Mouse (Mus musculus) macrophage (primary cell): ENCODE results near the gene Rgs19. TPM values are rescaled to one million over a fixed set of nuclear protein-coding genes. Genes with fewer than 3 reads are reported as not detected.

Experiments
- H3K27ac ChIP-seq: fragments of 350-480 bp; formaldehyde crosslinking; 2 replicates; pipeline ENCODE4 v1.9.0; 2021
- H3K36me3 ChIP-seq: fragments of 350-480 bp; formaldehyde crosslinking; 2 replicates; pipeline ENCODE4 v1.9.0; 2021; ENCODE audit errors: inconsistent target
- H3K4me3 ChIP-seq: fragments of 350-480 bp; formaldehyde crosslinking; 2 replicates; pipeline ENCODE4 v1.9.0; 2021; ENCODE audit errors: inconsistent target
- H3K79me2 ChIP-seq: fragments of 350-480 bp; formaldehyde crosslinking; 2 replicates; pipeline ENCODE4 v1.9.0; 2021; ENCODE audit errors: inconsistent target
- WGBS: methylation state at CpG from one replicate; pipeline ENCODE4 v1.1.7; 2026; ENCODE audit warnings: inconsistent platforms; ENCODE audit not compliant: missing documents; 5-methylcytosine and 5-hydroxymethylcytosine counted together
- polyA plus RNA-seq: library from polyadenylated mRNA; stranded (reverse); fragments of 250-400 nt; gene quantifications from 3 replicates; pipeline ENCODE4 v1.2.4, GENCODE M21; 2018; ENCODE audit warnings: inconsistent platforms

The Rgs19 gene
- polyA plus RNA-seq, 1 experiment from 2014 or later, result 74.5 TPM

DNA sequence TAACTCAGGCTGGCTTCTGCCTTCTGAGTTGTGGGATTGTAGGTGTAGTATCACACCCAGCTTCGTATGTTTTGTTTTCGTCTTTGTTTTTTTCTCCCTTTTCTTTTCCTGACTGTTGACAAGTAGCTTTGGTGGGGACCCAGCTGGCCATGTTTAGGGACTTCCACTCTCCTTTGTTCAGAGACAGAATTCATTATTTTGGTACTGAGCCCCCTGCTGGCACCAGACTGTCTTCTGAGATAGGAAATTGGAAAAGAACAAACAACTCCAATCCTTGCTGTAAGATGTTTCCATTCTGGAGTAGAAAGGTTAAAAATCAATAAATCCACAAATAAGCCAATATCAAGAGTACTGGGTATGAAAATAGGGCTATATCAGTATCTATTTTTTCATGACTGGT, 17.4 kb downstream of the Rgs19 start:
- Histone ChIP-seq H3K79me2 (no peaks in the 10 kb centered on the region), H3K27ac (no peak overlapping the region), H3K4me3 (no peak overlapping the region), H3K36me3 (no peaks in the 10 kb centered on the region)
- WGBS, result 44% methylated on average over 2 of the region's 2 CpGs

DNA sequence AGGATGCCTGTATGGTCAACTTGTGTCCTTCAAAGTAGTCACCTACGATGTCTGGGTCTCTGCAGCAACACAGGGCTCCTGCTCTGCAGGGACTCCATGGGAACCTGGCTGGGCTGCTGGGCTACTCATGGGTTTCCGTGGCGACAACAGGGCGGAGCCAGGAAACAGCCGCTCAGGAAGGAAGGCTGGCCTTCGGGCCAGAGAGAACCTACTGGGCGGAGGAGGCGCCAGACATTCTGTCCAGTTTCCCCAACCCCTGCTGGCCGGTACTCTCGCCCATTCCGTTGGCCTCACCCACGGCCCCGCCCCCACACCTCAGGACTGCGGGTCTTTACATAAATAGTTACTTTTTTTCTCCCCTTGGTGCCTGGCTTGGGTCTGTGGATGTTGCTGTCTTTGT, 18.3 kb downstream of the Rgs19 start:
- 1% methylated on average over 14 of the region's 14 CpGs for WGBS
- Histone ChIP-seq H3K36me3 (no peaks in the 10 kb centered on the region), H3K4me3 (peak overlapping the region; percentile 9; the same call in 1 of the 2 replicates)

DNA sequence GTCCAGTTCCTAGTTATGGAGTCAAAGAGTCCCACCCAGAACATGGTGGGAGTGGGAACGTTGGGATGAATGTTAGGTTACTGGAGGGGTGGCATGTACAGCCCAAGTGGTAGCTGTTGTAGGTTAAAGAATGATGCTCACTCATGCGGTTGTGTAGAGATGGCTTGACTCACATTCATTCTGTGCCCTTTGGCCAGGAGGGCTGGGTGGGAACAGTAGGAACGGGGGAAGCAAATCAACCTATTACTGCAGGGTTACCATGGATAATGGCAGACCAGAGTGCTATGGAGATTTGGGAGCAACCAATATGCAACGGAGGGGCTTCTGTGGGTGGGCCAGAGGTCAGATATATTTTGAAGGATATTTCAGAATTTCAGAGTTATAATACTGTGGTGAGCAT, 18.8 kb downstream of the Rgs19 start:
- Histone ChIP-seq H3K4me3 (no peak overlapping the region), H3K27ac (no peak overlapping the region), H3K36me3 (no peaks in the 10 kb centered on the region), H3K79me2 (no peaks in the 10 kb centered on the region)
- WGBS, result 86% methylated on average over 4 of the region's 4 CpGs

More for the DNA sequence above, 18.3 kb downstream of the Rgs19 start:
- no peak overlapping the region for H3K27ac ChIP-seq
- H3K79me2 ChIP-seq, result no peaks in the 10 kb centered on the region

DNA sequence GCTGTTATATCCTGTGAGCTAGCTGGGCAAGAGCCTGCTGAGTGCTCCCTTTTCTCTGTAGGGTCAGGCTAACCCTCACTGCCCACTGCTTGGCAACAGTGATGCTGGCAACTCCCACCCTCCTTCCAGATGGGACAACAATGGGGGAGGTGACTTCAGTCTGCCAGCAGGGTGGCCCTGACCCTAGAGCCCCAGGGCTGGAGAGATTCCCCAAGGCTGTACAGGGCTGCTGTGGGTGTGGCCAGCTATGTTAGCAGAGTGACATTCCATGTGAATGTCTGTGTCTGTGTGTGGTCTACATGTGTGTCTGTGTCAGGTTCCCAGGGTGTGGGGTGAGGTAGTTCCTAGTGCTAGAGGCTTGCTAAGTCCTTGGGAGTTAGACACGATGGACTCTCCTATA, 20.3 kb downstream of the Rgs19 start:
- no peaks in the 10 kb centered on the region for H3K79me2 ChIP-seq
- no peak overlapping the region for H3K27ac ChIP-seq
- WGBS, result 100% methylated on average over 1 of the region's 1 CpGs
- H3K4me3 ChIP-seq, result no peak overlapping the region
- no peaks in the 10 kb centered on the region for H3K36me3 ChIP-seq

DNA sequence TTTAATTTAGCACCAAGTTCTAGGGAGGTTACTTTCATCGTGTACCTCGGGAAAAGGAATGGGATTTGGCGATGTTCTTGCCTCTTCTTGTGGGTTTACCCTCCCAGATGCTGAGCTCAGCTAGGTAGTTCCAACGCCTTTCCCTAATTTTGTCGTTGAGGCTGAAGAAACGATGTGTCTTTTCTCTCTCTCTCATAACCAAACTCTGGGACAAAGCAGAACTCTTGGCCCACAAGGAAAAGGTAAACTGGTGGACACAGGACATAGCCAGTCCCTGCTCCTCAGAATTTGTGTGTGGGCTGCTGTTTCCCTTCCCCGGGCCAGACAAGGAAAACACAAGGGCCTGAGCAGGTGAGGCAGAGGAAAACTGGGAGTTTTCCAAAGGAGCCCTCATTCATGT, 21.8 kb downstream of the Rgs19 start:
- WGBS, result 78% methylated on average over 7 of the region's 7 CpGs
- Histone ChIP-seq H3K36me3 (no peaks in the 10 kb centered on the region), H3K27ac (no peak overlapping the region), H3K79me2 (no peaks in the 10 kb centered on the region), H3K4me3 (no peak overlapping the region)

DNA sequence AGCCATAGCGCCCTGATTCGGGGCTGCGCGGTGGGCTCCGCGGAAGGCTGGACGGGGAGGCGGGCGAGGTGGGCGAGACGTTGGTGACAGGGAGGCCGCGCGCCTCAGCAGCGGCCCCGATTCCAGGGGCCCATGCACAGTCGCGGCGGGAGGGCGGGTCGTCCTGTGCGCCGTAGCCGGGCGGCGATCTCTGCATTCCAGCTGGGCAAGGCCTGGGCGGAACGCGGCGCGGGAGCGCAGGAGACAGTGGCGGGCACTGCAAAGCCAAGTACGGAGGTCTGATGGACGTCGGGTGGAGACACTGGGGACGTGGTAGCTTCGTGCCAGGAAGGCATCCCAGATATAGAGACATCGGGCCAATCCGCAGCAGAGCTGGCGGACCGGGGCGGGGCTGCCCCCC, 22.5 kb downstream of the Rgs19 start, which contains the start of gene Sox18:
Gene Sox18, minus strand, starts transcription at position 315 of the 400 bp plus-strand sequence.
- H3K4me3 ChIP-seq, result no peak within 1 kb of the TSS
- WGBS, result 4% methylated on average over 39 of the region's 43 CpGs
- no peaks in the 10 kb centered on the region for H3K36me3 ChIP-seq
- H3K27ac ChIP-seq, result no peak within 1 kb of the TSS
- H3K79me2 ChIP-seq, result no peaks in the 10 kb centered on the region

DNA sequence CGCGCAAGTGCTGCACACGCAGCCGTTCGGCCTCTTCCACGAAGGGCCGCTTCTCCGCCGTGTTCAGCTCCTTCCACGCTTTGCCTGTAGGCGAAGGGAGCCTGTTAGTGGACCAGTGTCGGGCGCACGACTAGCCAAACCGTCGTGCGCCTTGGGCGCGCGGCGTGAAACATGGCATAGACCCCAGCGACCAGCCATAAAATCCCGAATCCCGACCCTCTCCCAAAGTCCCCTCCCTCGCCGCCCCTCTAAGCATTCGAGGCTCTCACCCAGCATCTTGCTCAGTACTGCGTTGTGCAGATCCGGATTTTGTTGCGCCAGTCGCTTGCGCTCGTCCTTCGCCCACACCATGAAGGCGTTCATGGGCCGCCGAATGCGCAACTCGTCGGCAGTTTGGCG, 22.9 kb downstream of the Rgs19 start:
- 2% methylated on average over 41 of the region's 41 CpGs for WGBS
- Histone ChIP-seq H3K36me3 (no peaks in the 10 kb centered on the region), H3K27ac (no peak overlapping the region), H3K79me2 (no peaks in the 10 kb centered on the region), H3K4me3 (no peak overlapping the region)

DNA sequence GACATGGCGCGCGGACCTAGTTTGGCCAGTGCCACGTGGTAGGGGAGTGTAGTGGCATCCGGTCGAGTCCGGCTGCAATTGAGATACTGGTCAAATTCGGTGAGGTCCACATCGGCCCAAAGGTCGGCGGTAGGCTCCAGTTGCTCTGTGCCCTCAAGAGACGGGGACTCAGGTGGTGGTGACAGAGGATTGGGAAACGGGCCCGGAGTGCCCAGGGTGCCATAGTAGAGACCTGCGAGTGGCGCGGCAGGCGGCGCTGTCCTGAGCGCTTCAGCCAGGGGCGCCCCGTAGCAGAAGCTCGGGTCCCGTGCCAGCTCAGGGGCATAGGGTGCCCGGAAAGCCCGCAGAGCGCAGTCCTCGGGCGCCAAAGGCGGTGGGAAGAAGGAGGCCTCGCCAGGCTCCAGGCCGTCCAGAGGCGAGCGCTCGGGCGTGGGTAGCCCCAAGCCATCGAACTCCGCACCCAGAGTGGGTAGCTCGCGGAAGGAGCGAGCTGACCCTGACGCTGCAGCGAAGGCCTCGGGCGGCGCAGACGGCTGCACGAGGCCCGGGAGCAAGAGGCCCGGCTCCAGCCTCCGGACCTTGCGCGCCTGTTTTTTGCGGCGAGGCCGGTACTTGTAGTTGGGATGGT, 23.4 kb downstream of the Rgs19 start:
- Histone ChIP-seq H3K4me3 (no peak overlapping the region), H3K36me3 (no peaks in the 10 kb centered on the region), H3K27ac (no peak overlapping the region), H3K79me2 (no peaks in the 10 kb centered on the region)
- WGBS, result 18% methylated on average over 55 of the region's 56 CpGs

DNA sequence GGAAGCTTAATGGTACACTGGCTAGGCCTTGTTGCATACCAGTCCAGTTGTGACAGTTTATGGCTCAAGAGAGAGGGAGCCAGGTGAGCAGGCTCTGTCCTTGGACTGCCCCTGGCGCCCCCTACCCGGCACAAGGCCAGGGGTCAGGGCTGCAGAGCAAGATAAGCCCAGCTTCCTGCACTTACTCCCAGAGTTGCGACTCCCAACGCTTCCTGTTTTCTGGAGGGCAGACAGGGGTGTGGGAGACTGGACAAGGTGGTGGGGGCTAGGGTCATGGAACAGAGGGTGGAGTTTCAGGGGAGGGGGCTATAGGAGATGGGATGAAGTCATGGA, 30.5 kb downstream of the Rgs19 start:
- WGBS, result 34% methylated on average over 4 of the region's 4 CpGs

DNA sequence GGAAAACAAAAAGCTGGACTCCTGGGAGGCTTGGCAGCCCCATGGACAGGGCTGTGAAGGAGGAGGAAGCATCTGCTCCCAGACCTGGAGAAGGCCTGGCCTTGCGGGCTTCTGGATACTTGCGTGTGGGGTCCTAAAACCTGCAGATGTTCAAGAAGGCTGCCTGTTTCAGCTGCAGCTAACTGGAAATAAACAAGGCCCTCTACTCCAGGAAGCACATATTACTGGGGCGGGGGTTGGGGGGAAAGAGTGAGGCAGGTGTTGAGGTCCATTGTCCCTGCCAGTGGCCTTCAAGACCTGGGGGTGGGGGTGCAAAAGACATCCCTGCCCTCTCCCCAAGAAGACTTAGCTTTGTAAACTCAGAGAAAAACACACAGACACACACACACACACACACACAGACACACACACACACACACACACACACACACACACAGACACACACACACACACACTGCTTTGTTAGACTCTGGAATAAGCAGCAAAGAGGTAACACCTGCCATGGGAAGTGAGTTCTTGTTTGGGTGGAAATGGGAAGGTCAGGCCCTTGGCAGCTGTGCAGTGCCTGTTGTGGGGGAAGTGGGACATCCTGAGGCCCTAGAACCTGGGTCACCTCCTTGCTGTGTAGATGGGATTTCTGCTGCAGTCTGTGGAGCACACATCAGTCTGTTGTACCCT, 31.0 kb downstream of the Rgs19 start:
- no peak overlapping the region for H3K27ac ChIP-seq
- WGBS, result 84% methylated on average over 3 of the region's 3 CpGs
- no peak overlapping the region for H3K4me3 ChIP-seq
- no peaks in the 10 kb centered on the region for H3K79me2 ChIP-seq
- H3K36me3 ChIP-seq, result no peaks in the 10 kb centered on the region

More for the DNA sequence above, 30.5 kb downstream of the Rgs19 start:
- Histone ChIP-seq H3K4me3 (no peak overlapping the region), H3K79me2 (no peaks in the 10 kb centered on the region), H3K27ac (no peak overlapping the region), H3K36me3 (no peaks in the 10 kb centered on the region)

DNA sequence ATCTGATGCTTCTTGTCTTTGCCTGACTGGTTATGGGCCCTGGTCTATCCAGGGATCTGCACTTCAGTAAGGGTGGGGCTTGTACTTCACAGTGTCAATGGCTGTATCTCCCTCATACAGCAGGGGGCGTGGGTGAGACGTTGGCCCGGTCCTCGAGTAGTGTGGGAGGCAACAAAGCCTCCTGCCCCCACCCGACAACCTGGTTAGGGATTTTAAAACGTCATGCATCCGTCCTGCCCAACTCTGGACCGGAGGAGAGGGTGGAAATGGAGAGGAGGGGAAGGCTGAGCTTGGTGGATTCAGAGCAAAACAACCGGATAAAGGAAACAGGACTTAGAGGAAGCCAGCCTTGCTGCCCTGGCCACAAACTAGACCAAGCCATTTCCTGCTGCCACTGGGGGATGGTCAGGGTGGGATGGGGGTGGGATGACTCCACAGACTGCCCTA, 34.1 kb downstream of the Rgs19 start:
- 0 out of 2 replicates have a peak overlapping the region, but pooled peaks have one; percentile 15 for H3K27ac ChIP-seq
- H3K79me2 ChIP-seq, result no peaks in the 10 kb centered on the region
- H3K4me3 ChIP-seq, result no peak overlapping the region
- H3K36me3 ChIP-seq, result peaks cover 10% of the 10 kb centered on the region
- WGBS, result 4% methylated on average over 9 of the region's 9 CpGs

DNA sequence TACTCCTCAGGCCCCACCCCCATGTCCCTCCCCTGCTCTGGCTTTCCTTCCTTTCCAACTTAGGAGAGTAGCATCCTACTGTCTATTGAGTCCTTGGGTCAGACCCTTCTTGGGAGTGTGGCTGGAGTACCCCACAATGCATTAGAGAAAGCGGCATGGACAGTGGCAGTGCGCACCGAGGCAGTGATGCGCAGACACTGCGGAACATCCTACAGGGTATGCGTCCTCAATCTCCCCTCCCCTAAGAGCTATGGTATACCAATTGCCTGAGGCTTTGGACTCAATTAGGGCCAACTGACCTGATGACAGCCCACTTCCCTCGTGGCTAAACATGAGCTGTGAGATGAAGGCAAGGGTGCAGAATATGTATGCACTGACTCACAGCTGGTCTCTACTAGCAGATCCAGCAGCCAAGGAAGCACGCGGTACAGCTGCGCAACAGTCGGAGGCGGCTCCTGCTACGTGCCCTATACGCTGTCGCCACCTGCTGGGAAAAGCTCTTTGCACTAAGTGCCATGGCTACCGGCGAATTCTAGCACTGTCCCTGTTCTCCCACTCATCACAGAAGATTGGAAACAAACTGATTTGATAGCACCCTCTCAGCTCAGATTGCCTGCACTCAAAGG, 34.7 kb downstream of the Rgs19 start:
- Histone ChIP-seq H3K36me3 (peaks cover 15% of the 10 kb centered on the region), H3K27ac (0 out of 2 replicates have a peak overlapping the region, but pooled peaks have one; percentile 15), H3K4me3 (no peak overlapping the region), H3K79me2 (no peaks in the 10 kb centered on the region)
- 31% methylated on average over 17 of the region's 17 CpGs for WGBS

DNA sequence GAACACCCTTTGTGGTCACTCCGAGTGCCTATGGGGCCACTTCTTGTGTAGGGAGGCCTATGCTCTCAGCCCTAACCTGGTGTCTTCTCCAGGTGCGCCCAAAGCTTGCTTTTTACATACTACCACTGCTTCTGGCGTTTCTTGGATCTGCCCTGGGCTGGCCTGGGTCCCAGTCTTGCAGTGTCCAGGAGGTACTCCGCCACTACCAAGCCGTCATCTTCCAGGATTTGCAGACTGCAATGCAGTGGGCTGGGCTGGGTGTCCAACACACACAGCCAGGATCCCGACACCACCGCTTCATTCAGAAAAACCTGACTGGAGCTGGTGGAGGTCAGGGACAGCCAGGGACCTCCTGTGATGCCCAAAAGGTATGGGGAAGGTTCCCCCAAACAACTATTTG, 35.2 kb downstream of the Rgs19 start:
- Histone ChIP-seq H3K4me3 (no peak overlapping the region), H3K27ac (no peak overlapping the region), H3K36me3 (peaks cover 21% of the 10 kb centered on the region), H3K79me2 (no peaks in the 10 kb centered on the region)
- 95% methylated on average over 7 of the region's 7 CpGs for WGBS

DNA sequence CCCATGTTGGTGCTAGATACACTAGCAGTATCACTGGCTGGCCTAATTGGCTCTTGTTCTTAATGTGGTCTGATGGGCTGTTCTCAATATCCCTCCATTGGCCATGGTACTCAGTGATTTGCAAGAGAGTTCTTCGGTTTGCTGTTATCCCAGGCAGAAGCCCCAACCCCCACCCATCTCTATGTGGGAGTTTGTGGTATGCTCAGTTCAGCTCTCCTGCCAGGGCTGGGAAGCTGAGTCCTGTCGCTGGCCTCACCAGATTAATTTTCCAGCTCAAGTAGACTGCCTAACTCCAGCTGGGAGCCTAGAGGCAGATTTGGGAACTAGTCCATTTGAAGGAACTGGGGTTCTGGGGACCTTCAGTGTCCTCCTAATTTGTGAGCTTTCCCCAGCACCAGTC, 36.3 kb downstream of the Rgs19 start:
- H3K79me2 ChIP-seq, result no peaks in the 10 kb centered on the region
- 91% methylated on average over 2 of the region's 2 CpGs for WGBS
- no peak overlapping the region for H3K27ac ChIP-seq
- H3K36me3 ChIP-seq, result peaks cover 31% of the 10 kb centered on the region
- H3K4me3 ChIP-seq, result no peak overlapping the region

DNA sequence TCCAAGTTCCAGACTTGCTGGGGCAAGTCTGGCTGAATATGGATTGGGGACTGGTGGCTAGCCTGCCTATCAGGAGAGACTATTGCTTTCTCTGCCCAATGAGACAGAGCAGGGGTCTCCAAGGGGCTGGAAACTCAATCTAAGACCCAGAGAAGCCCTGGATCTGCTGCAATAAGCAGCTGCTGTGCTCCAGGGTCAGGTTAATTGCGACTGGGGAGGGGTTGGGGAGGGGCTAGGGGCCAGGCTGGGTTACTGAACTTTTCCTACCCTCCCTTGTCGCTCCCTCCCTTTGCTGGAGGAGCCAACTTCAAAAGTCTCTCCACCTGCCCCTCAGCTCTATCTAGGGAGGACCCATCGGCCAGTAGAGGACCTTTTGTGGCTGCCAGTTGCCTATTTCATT, 37.0 kb downstream of the Rgs19 start, which contains the start of gene Gm29797:
Gene Gm29797, plus strand, starts transcription at position 301 of the 400 bp plus-strand sequence.
- H3K79me2 ChIP-seq, result no peaks in the 10 kb centered on the region
- H3K36me3 ChIP-seq, result peaks cover 37% of the 10 kb centered on the region
- no peak within 1 kb of the TSS for H3K4me3 ChIP-seq
- H3K27ac ChIP-seq, result no peak within 1 kb of the TSS
- WGBS, result 89% methylated on average over 3 of the region's 3 CpGs
